Mouse (Mus musculus): Measurements from ENCODE around the gene Cd5. TPM values are rescaled to one million over a fixed set of nuclear protein-coding genes. Genes with fewer than 3 reads are reported as not detected.

The Cd5 gene
- polyA plus RNA-seq, 1 experiment from 2014 or later, result 0.42 TPM

- peaks cover 23% of the 10 kb centered on the region for H3K4me1 ChIP-seq
- H3K27me3 ChIP-seq, result 0 out of 2 replicates have a peak, but pooled peaks cover 6% of the 10 kb centered on the region
- no peak for ATAC-seq (ENCODE audit: insufficient number of reproducible peaks, insufficient read depth, low FRiP score, low TSS enrichment, low read depth)
- no peak overlapping the region for H3K4me2 ChIP-seq
- H3K9me3 ChIP-seq, result no peaks in the 10 kb centered on the region
- H3K36me3 ChIP-seq, result no peaks in the 10 kb centered on the region
- no peak overlapping the region for H3K27ac ChIP-seq
- H3K9ac ChIP-seq, result no peak overlapping the region
- WGBS, result 92% methylated on average over 2 of the region's 2 CpGs
- H3K4me3 ChIP-seq, result no peak overlapping the region
These were observed 53.1 kb downstream of the Cd5 start for GRCm38 (mm10) chr19:10685727-10686126.

- no peak overlapping the region for H3K27ac ChIP-seq
- H3K9ac ChIP-seq, result no peak overlapping the region
These were observed 53.7 kb downstream of the Cd5 start for GRCm38 (mm10) chr19:10685081-10685480.

GRCm38 (mm10) chr19:10681571-10681970 lies 57.2 kb downstream of the Cd5 start:
- Histone ChIP-seq H3K9me3 (no peaks in the 10 kb centered on the region), H3K27me3 (0 out of 2 replicates have a peak, but pooled peaks cover 6% of the 10 kb centered on the region), H3K4me1 (peaks cover 6% of the 10 kb centered on the region), H3K4me3 (no peak overlapping the region), H3K27ac (no peak overlapping the region), H3K9ac (no peak overlapping the region), H3K36me3 (no peaks in the 10 kb centered on the region), H3K4me2 (no peak overlapping the region)
- WGBS, result 61% methylated on average over 4 of the region's 4 CpGs
- ATAC-seq (ENCODE audit: insufficient number of reproducible peaks, insufficient read depth, low FRiP score, low TSS enrichment, low read depth), result no peak

More at GRCm38 (mm10) chr19:10685081-10685480, 53.7 kb downstream of the Cd5 start:
- WGBS, result 81% methylated on average over 9 of the region's 9 CpGs
- no peak for ATAC-seq (ENCODE audit: insufficient number of reproducible peaks, insufficient read depth, low FRiP score, low TSS enrichment, low read depth)
- 0 out of 2 replicates have a peak, but pooled peaks cover 6% of the 10 kb centered on the region for H3K27me3 ChIP-seq
- H3K4me1 ChIP-seq, result peaks cover 16% of the 10 kb centered on the region
- no peak overlapping the region for H3K4me2 ChIP-seq
- no peak overlapping the region for H3K4me3 ChIP-seq
- no peaks in the 10 kb centered on the region for H3K36me3 ChIP-seq
- no peaks in the 10 kb centered on the region for H3K9me3 ChIP-seq

GRCm38 (mm10) chr19:10678772-10679067 lies 60.1 kb downstream of the Cd5 start:
- Histone ChIP-seq H3K27ac (peak overlapping the region; percentile 66), H3K9me3 (no peaks in the 10 kb centered on the region), H3K4me1 (peaks cover 6% of the 10 kb centered on the region), H3K36me3 (no peaks in the 10 kb centered on the region), H3K27me3 (0 out of 2 replicates have a peak, but pooled peaks cover 6% of the 10 kb centered on the region), H3K4me3 (no peak overlapping the region), H3K9ac (0 out of 2 replicates have a peak overlapping the region, but pooled peaks have one; percentile 6), H3K4me2 (no peak overlapping the region)
- 62% methylated on average over 1 of the region's 1 CpGs for WGBS
- ATAC-seq (ENCODE audit: insufficient number of reproducible peaks, insufficient read depth, low FRiP score, low TSS enrichment, low read depth), result no peak

- WGBS, result 32% methylated on average over 6 of the region's 6 CpGs
- H3K4me2 ChIP-seq, result no peak within 1 kb of the TSS
- no peak for ATAC-seq (ENCODE audit: insufficient number of reproducible peaks, insufficient read depth, low FRiP score, low TSS enrichment, low read depth)
- peak within 1 kb of the TSS; percentile 66 for H3K27ac ChIP-seq
- H3K4me3 ChIP-seq, result no peak within 1 kb of the TSS
- no peaks in the 10 kb centered on the region for H3K9me3 ChIP-seq
- H3K4me1 ChIP-seq, result peaks cover 6% of the 10 kb centered on the region
- no peaks in the 10 kb centered on the region for H3K36me3 ChIP-seq
- H3K9ac ChIP-seq, result 0 out of 2 replicates have a peak within 1 kb of the TSS, but pooled peaks have one; percentile 6
- 0 out of 2 replicates have a peak, but pooled peaks cover 4% of the 10 kb centered on the region for H3K27me3 ChIP-seq
These were observed 60.7 kb downstream of the Cd5 start, which contains the start of gene Pga5 for GRCm38 (mm10) chr19:10677915-10678771. TSS of gene Pga5 (minus strand) at chr19:10678071.

- H3K27ac ChIP-seq, result no peak overlapping the region
- no peaks in the 10 kb centered on the region for H3K36me3 ChIP-seq
- 78% methylated on average over 16 of the region's 16 CpGs for WGBS
- ATAC-seq (ENCODE audit: insufficient number of reproducible peaks, insufficient read depth, low FRiP score, low TSS enrichment, low read depth), result no peak
- no peaks in the 10 kb centered on the region for H3K9me3 ChIP-seq
- no peak overlapping the region for H3K9ac ChIP-seq
- peaks cover 6% of the 10 kb centered on the region for H3K4me1 ChIP-seq
- H3K27me3 ChIP-seq, result 0 out of 2 replicates have a peak, but pooled peaks cover 4% of the 10 kb centered on the region
- H3K4me3 ChIP-seq, result no peak overlapping the region
- H3K4me2 ChIP-seq, result no peak overlapping the region
These were observed 62.1 kb downstream of the Cd5 start for GRCm38 (mm10) chr19:10676656-10677055.

- WGBS, result 53% methylated on average over 1 of the region's 1 CpGs
- H3K9ac ChIP-seq, result no peak overlapping the region
- H3K27ac ChIP-seq, result no peak overlapping the region
- no peak overlapping the region for H3K4me2 ChIP-seq
- no peak overlapping the region for H3K4me3 ChIP-seq
- no peaks in the 10 kb centered on the region for H3K9me3 ChIP-seq
- ATAC-seq (ENCODE audit: insufficient number of reproducible peaks, insufficient read depth, low FRiP score, low TSS enrichment, low read depth), result no peak
- no peaks in the 10 kb centered on the region for H3K36me3 ChIP-seq
- H3K4me1 ChIP-seq, result no peaks in the 10 kb centered on the region
- no peaks in the 10 kb centered on the region for H3K27me3 ChIP-seq
These were observed 65.5 kb downstream of the Cd5 start for GRCm38 (mm10) chr19:10673275-10673674.

- no peak for ATAC-seq (ENCODE audit: insufficient number of reproducible peaks, insufficient read depth, low FRiP score, low TSS enrichment, low read depth)
- Histone ChIP-seq H3K9me3 (no peaks in the 10 kb centered on the region), H3K27ac (no peak overlapping the region), H3K4me3 (no peak overlapping the region), H3K27me3 (no peaks in the 10 kb centered on the region), H3K4me2 (no peak overlapping the region), H3K4me1 (no peaks in the 10 kb centered on the region), H3K36me3 (no peaks in the 10 kb centered on the region), H3K9ac (no peak overlapping the region)
- 73% methylated on average over 9 of the region's 9 CpGs for WGBS
These were observed 66.9 kb downstream of the Cd5 start for GRCm38 (mm10) chr19:10671854-10672417.

- Histone ChIP-seq H3K4me2 (no peak overlapping the region), H3K27me3 (no peaks in the 10 kb centered on the region), H3K4me3 (no peak overlapping the region), H3K4me1 (no peaks in the 10 kb centered on the region), H3K27ac (no peak overlapping the region), H3K36me3 (no peaks in the 10 kb centered on the region), H3K9me3 (no peaks in the 10 kb centered on the region), H3K9ac (no peak overlapping the region)
- 83% methylated on average over 4 of the region's 4 CpGs for WGBS
- ATAC-seq (ENCODE audit: insufficient number of reproducible peaks, insufficient read depth, low FRiP score, low TSS enrichment, low read depth), result no peak
These were observed 67.5 kb downstream of the Cd5 start for GRCm38 (mm10) chr19:10671319-10671718.

Other genes with a start within 250 kb of the Cd5 start
- 48.3 and 50.1 TPM in 2 replicates for gene Cpsf7, start 213.7 kb downstream of the Cd5 start, polyA plus RNA-seq (2015; fragmentation: Nextera tagmentation; extraction: Ambion mirVana)
- 59.9 and 63.5 TPM in 2 replicates for gene Sdhaf2, start 212.9 kb downstream of the Cd5 start, polyA plus RNA-seq (2015; fragmentation: Nextera tagmentation; extraction: Ambion mirVana)
- gene Tmem216, start 182.8 kb downstream of the Cd5 start, polyA plus RNA-seq (2015; fragmentation: Nextera tagmentation; extraction: Ambion mirVana), result 62.9 and 63.7 TPM in 2 replicates
- 18.7 and 21.8 TPM in 2 replicates for gene Cyb561a3, start 161.8 kb downstream of the Cd5 start, polyA plus RNA-seq (2015; fragmentation: Nextera tagmentation; extraction: Ambion mirVana)
- 38.3 and 39.1 TPM in 2 replicates for gene Tmem138, start 161.6 kb downstream of the Cd5 start, polyA plus RNA-seq (2015; fragmentation: Nextera tagmentation; extraction: Ambion mirVana)
- gene Ddb1, start 133.7 kb downstream of the Cd5 start, polyA plus RNA-seq (2015; fragmentation: Nextera tagmentation; extraction: Ambion mirVana), result 355 and 368 TPM in 2 replicates
- 16.3 and 17.0 TPM in 2 replicates for gene Tkfc, start 133.3 kb downstream of the Cd5 start, polyA plus RNA-seq (2015; fragmentation: Nextera tagmentation; extraction: Ambion mirVana)
- gene Vwce, start 104.8 kb downstream of the Cd5 start, polyA plus RNA-seq (2015; fragmentation: Nextera tagmentation; extraction: Ambion mirVana), result 3.1 and 3.8 TPM in 2 replicates
- gene Pga5, start 60.9 kb downstream of the Cd5 start, polyA plus RNA-seq (2015; fragmentation: Nextera tagmentation; extraction: Ambion mirVana), result not detected in 2 replicates
- gene Vps37c, start 50.3 kb downstream of the Cd5 start, polyA plus RNA-seq (2015; fragmentation: Nextera tagmentation; extraction: Ambion mirVana), result 36.4 and 36.8 TPM in 2 replicates
- gene Cd6, start 91.1 kb upstream of the Cd5 start, polyA plus RNA-seq (2015; fragmentation: Nextera tagmentation; extraction: Ambion mirVana), result 0.08 and 0.15 TPM in 2 replicates
- gene Slc15a3, start 100.7 kb upstream of the Cd5 start, polyA plus RNA-seq (2015; fragmentation: Nextera tagmentation; extraction: Ambion mirVana), result 0.34 and 0.41 TPM in 2 replicates
- gene Tmem132a, start 130.9 kb upstream of the Cd5 start, polyA plus RNA-seq (2015; fragmentation: Nextera tagmentation; extraction: Ambion mirVana), result 99.9 and 107 TPM in 2 replicates
- gene Tmem109, start 143.0 kb upstream of the Cd5 start, polyA plus RNA-seq (2015; fragmentation: Nextera tagmentation; extraction: Ambion mirVana), result 82.6 and 87.1 TPM in 2 replicates
- gene Prpf19, start 156.2 kb upstream of the Cd5 start, polyA plus RNA-seq (2015; fragmentation: Nextera tagmentation; extraction: Ambion mirVana), result 45.3 and 47.5 TPM in 2 replicates
- not detected in 2 replicates for gene Zp1, start 181.6 kb upstream of the Cd5 start, polyA plus RNA-seq (2015; fragmentation: Nextera tagmentation; extraction: Ambion mirVana)
- 0.10 TPM in 1 of 2 replicates, not detected in the other for gene Ptgdr2, start 198.2 kb upstream of the Cd5 start, polyA plus RNA-seq (2015; fragmentation: Nextera tagmentation; extraction: Ambion mirVana)
- gene Ccdc86, start 210.3 kb upstream of the Cd5 start, polyA plus RNA-seq (2015; fragmentation: Nextera tagmentation; extraction: Ambion mirVana), result 27.4 and 31.6 TPM in 2 replicates
- not detected in 2 replicates for gene Ms4a10, start 235.7 kb upstream of the Cd5 start, polyA plus RNA-seq (2015; fragmentation: Nextera tagmentation; extraction: Ambion mirVana)

Data from embryonic facial prominence, embryonic 13.5 days (tissue).